Mouse (Mus musculus): Measurements from ENCODE around the gene Cfap161. TPM values are rescaled to one million over a fixed set of nuclear protein-coding genes. Genes with fewer than 3 reads are reported as not detected.
A peak's percentile ranks its signal among the peaks of the same experiment; 100 is the strongest.

The Cfap161 gene
- polyA plus RNA-seq (2016; fragmentation: Nextera tagmentation; extraction: Ambion mirVana): 1.1 and 3.7 TPM in 2 replicates

GRCm38 (mm10) chr7:83794705-83795104 lies at the start of gene Cfap161:
Gene Cfap161, minus strand, starts transcription at chr7:83794880.
- no peaks in the 10 kb centered on the region for H3K9me3 ChIP-seq
- peak; percentile 95 for DNase-seq (ENCODE audit: low spot score)
- H3K27ac ChIP-seq: peak within 1 kb of the TSS; percentile 29; the same call in 1 of the 2 replicates
- H3K4me3 ChIP-seq: peak within 1 kb of the TSS; percentile 33
- H3K36me3 ChIP-seq: no peaks in the 10 kb centered on the region
- WGBS: 12% methylated on average over 14 of the region's 14 CpGs
- H3K4me1 ChIP-seq: peaks cover 10% of the 10 kb centered on the region
- H3K27me3 ChIP-seq (ENCODE audit: insufficient read depth, poor library complexity, severe bottlenecking): no peaks in the 10 kb centered on the region

GRCm38 (mm10) chr7:83842486-83843259 lies 48.0 kb upstream of the Cfap161 start:
- H3K27ac ChIP-seq: peak overlapping the region; percentile 31; the same call in 1 of the 2 replicates

GRCm38 (mm10) chr7:83840076-83840475 lies 45.4 kb upstream of the Cfap161 start:
- Histone ChIP-seq H3K4me3 (no peak overlapping the region), H3K9me3 (no peaks in the 10 kb centered on the region), H3K27ac (no peak overlapping the region), H3K36me3 (no peaks in the 10 kb centered on the region), H3K27me3 (ENCODE audit: insufficient read depth, poor library complexity, severe bottlenecking) (no peaks in the 10 kb centered on the region), H3K4me1 (peaks cover 7% of the 10 kb centered on the region; the same call in 1 of the 2 replicates)
- WGBS: 76% methylated on average over 2 of the region's 2 CpGs
- no peak for DNase-seq (ENCODE audit: low spot score)

More at GRCm38 (mm10) chr7:83842486-83843259, 48.0 kb upstream of the Cfap161 start:
- Histone ChIP-seq H3K9me3 (no peaks in the 10 kb centered on the region), H3K36me3 (no peaks in the 10 kb centered on the region), H3K27me3 (ENCODE audit: insufficient read depth, poor library complexity, severe bottlenecking) (no peaks in the 10 kb centered on the region), H3K4me3 (no peak overlapping the region), H3K4me1 (peaks cover 10% of the 10 kb centered on the region; the same call in 1 of the 2 replicates)
- no peak for DNase-seq (ENCODE audit: low spot score)
- 57% methylated on average over 6 of the region's 6 CpGs for WGBS

DNA sequence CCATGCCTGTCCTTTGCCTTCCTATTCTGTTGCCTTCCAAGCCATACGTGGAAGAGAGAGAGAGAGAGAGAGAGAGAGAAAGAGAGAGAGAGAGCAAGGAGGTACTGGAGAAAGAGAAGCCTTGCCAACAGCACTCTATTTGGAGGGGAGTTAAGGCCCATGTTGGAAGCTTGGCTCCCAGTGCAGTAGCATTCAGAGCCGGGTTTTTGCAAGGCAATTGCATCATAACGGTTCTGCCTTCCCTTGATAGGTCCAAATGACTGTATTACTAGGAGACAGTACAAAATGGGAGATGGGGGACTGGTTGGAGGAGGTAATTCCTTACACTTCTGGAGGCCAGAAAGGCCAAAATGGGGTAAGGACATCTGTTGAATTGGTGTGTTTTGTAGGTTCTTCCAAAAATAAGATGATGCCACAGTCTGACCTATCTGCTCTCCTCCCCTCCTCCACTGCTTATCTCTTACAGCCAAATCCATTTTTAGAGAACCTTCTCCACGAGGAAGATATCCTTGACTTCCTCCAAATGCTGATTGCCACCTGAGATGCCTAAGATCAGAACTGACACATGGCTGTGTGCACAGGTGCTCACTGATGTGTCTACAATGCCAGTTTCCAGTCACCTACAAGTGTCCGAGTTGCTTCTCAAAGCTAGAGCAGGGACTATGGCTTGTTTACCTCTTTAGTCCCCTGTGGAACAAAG lies 44.0 kb upstream of the Cfap161 start:
- no peak overlapping the region for H3K27ac ChIP-seq
- no peaks in the 10 kb centered on the region for H3K27me3 ChIP-seq (ENCODE audit: insufficient read depth, poor library complexity, severe bottlenecking)
- H3K36me3 ChIP-seq: no peaks in the 10 kb centered on the region
- H3K4me3 ChIP-seq: no peak overlapping the region
- peaks cover 7% of the 10 kb centered on the region; the same call in 1 of the 2 replicates for H3K4me1 ChIP-seq
- WGBS: 69% methylated on average over 5 of the region's 5 CpGs
- H3K9me3 ChIP-seq: no peaks in the 10 kb centered on the region
- DNase-seq (ENCODE audit: low spot score): no peak

GRCm38 (mm10) chr7:83829355-83829754 lies 34.7 kb upstream of the Cfap161 start:
- no peak overlapping the region for H3K27ac ChIP-seq
- H3K36me3 ChIP-seq: no peaks in the 10 kb centered on the region
- WGBS: 88% methylated on average over 7 of the region's 7 CpGs
- no peak overlapping the region for H3K4me3 ChIP-seq
- 0 out of 2 replicates have a peak, but pooled peaks cover 12% of the 10 kb centered on the region for H3K4me1 ChIP-seq
- no peaks in the 10 kb centered on the region for H3K9me3 ChIP-seq
- H3K27me3 ChIP-seq (ENCODE audit: insufficient read depth, poor library complexity, severe bottlenecking): no peaks in the 10 kb centered on the region
- no peak for DNase-seq (ENCODE audit: low spot score)

GRCm38 (mm10) chr7:83827402-83828076 lies 32.9 kb upstream of the Cfap161 start:
- Histone ChIP-seq H3K9me3 (no peaks in the 10 kb centered on the region), H3K36me3 (no peaks in the 10 kb centered on the region), H3K4me3 (no peak overlapping the region), H3K27ac (no peak overlapping the region), H3K4me1 (0 out of 2 replicates have a peak, but pooled peaks cover 12% of the 10 kb centered on the region), H3K27me3 (ENCODE audit: insufficient read depth, poor library complexity, severe bottlenecking) (no peaks in the 10 kb centered on the region)
- 74% methylated on average over 10 of the region's 10 CpGs for WGBS
- no peak for DNase-seq (ENCODE audit: low spot score)

- Histone ChIP-seq H3K4me1 (0 out of 2 replicates have a peak, but pooled peaks cover 12% of the 10 kb centered on the region), H3K9me3 (no peaks in the 10 kb centered on the region), H3K4me3 (no peak overlapping the region), H3K27me3 (ENCODE audit: insufficient read depth, poor library complexity, severe bottlenecking) (no peaks in the 10 kb centered on the region), H3K27ac (no peak overlapping the region), H3K36me3 (no peaks in the 10 kb centered on the region)
- DNase-seq (ENCODE audit: low spot score): no peak
- WGBS: 68% methylated on average over 2 of the region's 2 CpGs
These were observed 32.1 kb upstream of the Cfap161 start for GRCm38 (mm10) chr7:83826808-83827207.

GRCm38 (mm10) chr7:83821951-83822350 lies 27.3 kb upstream of the Cfap161 start:
- Histone ChIP-seq H3K36me3 (no peaks in the 10 kb centered on the region), H3K4me3 (no peak overlapping the region), H3K9me3 (no peaks in the 10 kb centered on the region), H3K4me1 (no peaks in the 10 kb centered on the region), H3K27ac (no peak overlapping the region), H3K27me3 (ENCODE audit: insufficient read depth, poor library complexity, severe bottlenecking) (no peaks in the 10 kb centered on the region)
- no peak for DNase-seq (ENCODE audit: low spot score)
- WGBS: 90% methylated on average over 2 of the region's 2 CpGs

- no peaks in the 10 kb centered on the region for H3K36me3 ChIP-seq
- no peaks in the 10 kb centered on the region for H3K9me3 ChIP-seq
- DNase-seq (ENCODE audit: low spot score): peak; percentile 64
- no peak overlapping the region for H3K27ac ChIP-seq
- no peaks in the 10 kb centered on the region for H3K27me3 ChIP-seq (ENCODE audit: insufficient read depth, poor library complexity, severe bottlenecking)
- peaks cover 29% of the 10 kb centered on the region for H3K4me1 ChIP-seq
- no peak overlapping the region for H3K4me3 ChIP-seq
- 93% methylated on average over 5 of the region's 5 CpGs for WGBS
These were observed 22.2 kb upstream of the Cfap161 start for GRCm38 (mm10) chr7:83816886-83817285.

DNA sequence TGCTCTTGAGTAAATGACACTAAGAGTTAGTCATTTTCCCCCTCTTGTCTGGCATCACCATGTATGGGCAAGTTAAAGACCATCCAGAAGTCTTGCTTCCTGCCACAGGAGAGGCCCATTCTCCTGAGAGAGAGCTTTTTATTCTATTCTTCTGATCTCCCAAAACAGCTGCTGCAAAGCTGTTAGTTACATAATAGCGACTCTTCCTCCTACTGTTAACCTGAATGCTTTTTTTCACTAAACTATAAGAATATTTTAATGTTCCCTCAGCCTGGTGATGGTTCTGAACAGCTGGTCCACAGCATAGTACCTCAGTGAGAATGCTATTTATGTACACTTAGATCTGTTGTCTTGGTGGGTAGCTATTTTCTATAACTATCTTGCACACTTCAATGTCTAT lies 21.0 kb upstream of the Cfap161 start:
- Histone ChIP-seq H3K9me3 (no peaks in the 10 kb centered on the region), H3K27ac (no peak overlapping the region), H3K4me3 (no peak overlapping the region), H3K27me3 (ENCODE audit: insufficient read depth, poor library complexity, severe bottlenecking) (no peaks in the 10 kb centered on the region), H3K36me3 (no peaks in the 10 kb centered on the region), H3K4me1 (peaks cover 31% of the 10 kb centered on the region)
- DNase-seq (ENCODE audit: low spot score): no peak
- WGBS: 73% methylated on average over 1 of the region's 1 CpGs

GRCm38 (mm10) chr7:83813993-83814392 lies 19.3 kb upstream of the Cfap161 start:
- H3K4me1 ChIP-seq: peaks cover 48% of the 10 kb centered on the region
- H3K36me3 ChIP-seq: no peaks in the 10 kb centered on the region
- peak overlapping the region; percentile 90 for H3K27ac ChIP-seq
- no peaks in the 10 kb centered on the region for H3K9me3 ChIP-seq
- no peaks in the 10 kb centered on the region for H3K27me3 ChIP-seq (ENCODE audit: insufficient read depth, poor library complexity, severe bottlenecking)
- H3K4me3 ChIP-seq: no peak overlapping the region
- 9% methylated on average over 4 of the region's 4 CpGs for WGBS
- peak; percentile 83 for DNase-seq (ENCODE audit: low spot score)

DNA sequence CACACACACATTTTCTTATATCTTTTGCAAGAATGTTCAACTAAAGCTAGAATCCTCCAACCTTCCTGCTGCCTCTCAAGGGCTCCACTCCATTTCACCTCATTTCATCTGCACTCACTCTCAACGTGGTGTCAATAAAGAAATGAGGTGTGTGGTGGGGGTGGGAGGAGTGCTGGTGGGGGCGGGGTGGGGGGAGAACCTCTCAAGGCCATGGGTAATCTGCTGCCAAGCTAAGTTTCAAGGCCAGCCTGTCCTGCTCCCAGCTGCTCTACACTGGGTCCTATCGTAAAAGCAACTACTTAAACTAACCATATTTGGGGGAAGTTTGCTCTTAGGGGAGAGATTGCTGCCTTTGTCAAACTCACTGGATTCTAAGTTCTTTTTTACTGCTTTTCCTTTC lies 18.8 kb upstream of the Cfap161 start:
- Histone ChIP-seq H3K27me3 (ENCODE audit: insufficient read depth, poor library complexity, severe bottlenecking) (no peaks in the 10 kb centered on the region), H3K9me3 (no peaks in the 10 kb centered on the region), H3K36me3 (no peaks in the 10 kb centered on the region), H3K4me3 (no peak overlapping the region), H3K4me1 (peaks cover 50% of the 10 kb centered on the region), H3K27ac (peak overlapping the region; percentile 90)
- 19% methylated on average over 3 of the region's 3 CpGs for WGBS
- DNase-seq (ENCODE audit: low spot score): no peak

DNA sequence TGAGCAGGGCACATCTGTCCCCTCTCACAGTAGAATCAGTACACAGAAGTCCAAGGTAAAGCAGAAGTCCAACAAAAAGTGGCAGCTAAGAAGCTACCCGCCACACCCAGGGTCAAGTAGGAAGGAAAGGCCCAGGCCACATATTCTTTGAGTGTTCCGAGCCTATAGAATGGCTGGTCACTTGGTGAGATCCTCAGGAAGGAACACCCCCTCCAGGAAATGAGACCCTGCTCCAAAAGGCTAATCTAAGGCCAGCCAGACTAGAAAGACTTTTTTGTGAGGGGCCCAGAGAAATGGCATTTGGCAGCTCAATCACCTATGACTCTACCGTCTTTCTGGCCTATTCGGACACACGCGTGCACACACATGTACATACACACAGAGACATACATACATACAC lies 18.3 kb upstream of the Cfap161 start:
- no peak overlapping the region for H3K4me3 ChIP-seq
- peaks cover 50% of the 10 kb centered on the region for H3K4me1 ChIP-seq
- no peak for DNase-seq (ENCODE audit: low spot score)
- 65% methylated on average over 6 of the region's 6 CpGs for WGBS
- peak overlapping the region; percentile 90 for H3K27ac ChIP-seq
- H3K27me3 ChIP-seq (ENCODE audit: insufficient read depth, poor library complexity, severe bottlenecking): no peaks in the 10 kb centered on the region
- H3K9me3 ChIP-seq: no peaks in the 10 kb centered on the region
- no peaks in the 10 kb centered on the region for H3K36me3 ChIP-seq

All from heart, embryonic 10.5 days (tissue).